Mouse (Mus musculus): ENCODE results near the gene Armc8.
A peak's percentile ranks its signal among the peaks of the same experiment; 100 is the strongest.
"Not testable (repeated sequence)": the region's sequence is repeated elsewhere in the genome, so short reads cannot be mapped to it uniquely, and the experiment has no call there.

Gene Armc8

GRCm38 (mm10) chr9:99568347-99569070 lies at the start of gene Armc8:
Gene Armc8, minus strand, starts transcription at chr9:99568899.
- DNase-seq (ENCODE audit: low read depth, low spot score), result peak; percentile 70

DNA sequence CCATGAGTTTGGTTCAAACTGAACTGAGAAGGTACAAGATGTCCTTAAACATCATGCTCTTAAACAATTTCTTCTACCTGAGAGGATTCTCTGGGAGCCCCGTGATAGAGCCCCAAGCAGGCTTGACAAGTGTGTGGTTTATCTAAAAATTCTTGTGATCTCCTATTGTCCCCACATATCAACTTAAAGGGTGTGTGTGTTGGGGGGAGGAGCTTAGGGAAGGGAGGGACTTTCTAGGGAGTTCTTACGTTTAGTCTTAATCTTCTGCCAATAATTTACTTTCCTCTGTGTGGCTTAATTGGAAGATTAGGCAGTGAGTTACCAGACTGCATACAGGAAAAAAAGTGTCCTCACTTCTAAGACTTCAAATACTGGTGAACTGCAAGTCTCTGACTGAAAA lies 43.5 kb upstream of the Armc8 start, which contains the start of gene A4gnt:
TSS of gene A4gnt (plus strand) at position 301 of the 400 bp plus-strand sequence.
- DNase-seq (ENCODE audit: low read depth, low spot score), result no peak

DNA sequence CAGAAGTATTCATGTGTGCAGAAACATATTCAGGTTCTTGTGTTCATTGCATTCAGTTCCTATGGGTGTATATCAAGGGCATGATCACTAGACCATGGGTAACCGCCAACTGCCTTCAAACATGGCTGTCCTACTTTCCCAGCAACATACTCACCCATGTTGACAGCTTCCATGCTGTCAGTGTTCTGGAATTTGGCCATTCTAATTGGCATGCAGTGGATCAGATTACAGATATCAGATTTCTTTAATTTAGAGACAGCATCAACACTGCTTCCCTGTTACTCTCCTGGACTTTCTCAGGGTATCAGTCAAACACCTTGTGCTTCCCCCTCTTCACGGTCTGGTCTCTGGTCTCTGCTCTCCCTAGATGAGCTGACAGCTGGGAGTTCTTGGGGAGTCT lies 34.9 kb upstream of the Armc8 start:
- DNase-seq (ENCODE audit: low read depth, low spot score), result no peak

DNA sequence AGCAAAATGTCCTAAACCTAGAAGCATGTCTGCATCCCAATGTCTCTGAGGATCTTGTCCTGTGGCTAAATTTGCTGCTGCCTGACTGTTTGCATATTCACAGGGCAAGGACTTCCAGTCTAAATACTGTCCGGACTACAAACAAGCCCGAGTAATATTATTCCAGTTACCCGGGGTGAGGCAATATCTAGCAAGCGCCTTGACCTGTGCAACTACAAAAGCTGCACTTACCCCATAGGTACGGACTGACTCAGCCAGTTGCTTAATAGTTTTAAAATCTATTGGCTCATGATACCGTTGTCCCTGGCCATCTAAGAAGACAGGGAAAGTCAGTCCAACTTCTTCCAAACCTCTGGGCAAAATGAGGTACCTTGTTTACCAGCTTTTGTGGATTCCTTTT lies 30.4 kb upstream of the Armc8 start:
- not testable (repeated sequence) for DNase-seq (ENCODE audit: low read depth, low spot score)

DNA sequence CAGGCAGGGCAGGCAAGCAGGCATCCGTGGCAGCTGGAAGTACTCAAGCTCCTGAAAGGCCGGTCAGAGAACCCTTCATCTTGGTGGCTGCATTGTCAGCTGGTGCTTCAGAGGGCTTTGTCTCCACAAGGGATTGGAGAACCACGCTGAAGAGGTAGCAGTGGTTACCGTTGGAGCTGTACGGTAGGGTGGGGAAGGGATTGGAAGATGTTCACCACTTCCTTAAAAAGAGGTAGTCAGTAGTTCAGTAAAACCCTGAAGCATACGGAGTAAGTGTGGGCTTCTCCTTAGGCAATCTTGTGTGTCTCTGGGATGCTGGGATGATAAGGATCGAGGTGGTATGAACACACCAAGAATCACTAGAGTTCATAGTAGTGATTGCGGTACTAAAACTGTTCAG lies 22.4 kb upstream of the Armc8 start:
- no peak for DNase-seq (ENCODE audit: low read depth, low spot score)

DNA sequence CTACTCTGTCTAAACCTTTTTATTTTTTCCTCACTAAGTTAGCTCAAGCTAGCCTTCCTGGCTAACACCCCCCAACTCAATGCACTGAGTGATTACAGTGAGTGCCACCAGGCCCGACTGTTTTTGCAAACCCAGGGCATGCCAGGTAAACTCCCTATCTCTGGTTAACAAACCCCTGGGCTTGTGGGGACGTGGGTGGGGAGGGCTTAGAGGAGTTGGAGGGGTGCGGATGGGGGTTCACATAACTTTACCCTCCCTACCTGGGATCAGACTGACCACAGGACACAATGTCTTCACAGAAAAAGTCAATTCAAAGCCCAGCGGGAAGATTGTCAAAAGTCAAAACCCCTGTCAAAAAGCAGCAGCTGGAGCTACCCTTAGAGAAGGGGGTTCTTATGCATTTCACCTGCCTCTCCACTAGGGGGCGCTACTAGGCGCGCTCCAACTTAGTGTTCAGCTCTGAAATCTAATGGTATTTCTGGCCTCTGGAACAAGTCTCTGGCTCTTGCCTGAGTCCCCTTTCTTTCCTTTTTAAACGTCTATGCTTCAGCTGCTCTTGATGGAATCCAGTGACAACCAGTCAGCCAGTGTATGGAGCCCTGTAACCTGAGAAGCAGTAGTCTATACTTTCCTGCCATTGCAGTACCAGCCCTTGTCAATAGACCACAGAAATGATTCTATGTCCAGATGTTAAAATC lies 19.0 kb upstream of the Armc8 start:
- peak; percentile 33 for DNase-seq (ENCODE audit: low read depth, low spot score)

- no peak for DNase-seq (ENCODE audit: low read depth, low spot score)
Observed at GRCm38 (mm10) chr9:99580655-99581054, 12.0 kb upstream of the Armc8 start.

- peak; percentile 84 for DNase-seq (ENCODE audit: low read depth, low spot score)
Observed at GRCm38 (mm10) chr9:99575677-99576480, 7.2 kb upstream of the Armc8 start, which contains the start of gene Dbr1. Gene Dbr1, plus strand, starts transcription at chr9:99575799.

- DNase-seq (ENCODE audit: low read depth, low spot score), result no peak
Observed at GRCm38 (mm10) chr9:99569071-99569397, 335 bp upstream of the Armc8 start.

DNA sequence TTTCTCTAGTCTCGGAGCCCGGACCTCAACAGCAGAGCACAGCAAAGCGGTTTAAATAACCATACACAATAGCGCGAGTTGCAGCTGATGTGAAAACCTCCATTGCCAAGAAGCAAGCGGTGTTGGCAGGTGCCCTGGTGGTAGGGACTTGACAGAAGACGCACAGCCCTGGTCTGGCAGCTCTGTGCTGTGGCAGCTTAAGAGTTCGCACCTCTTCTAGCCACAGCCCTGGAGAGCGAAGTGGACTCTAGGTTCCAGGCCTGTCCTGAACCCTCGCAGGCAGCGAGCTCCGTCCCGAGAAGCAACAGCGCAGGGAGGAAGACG lies 714 bp downstream of the Armc8 start:
- DNase-seq (ENCODE audit: low read depth, low spot score), result no peak

- no peak for DNase-seq (ENCODE audit: low read depth, low spot score)
Observed at GRCm38 (mm10) chr9:99563714-99564113, 5.0 kb downstream of the Armc8 start.

DNA sequence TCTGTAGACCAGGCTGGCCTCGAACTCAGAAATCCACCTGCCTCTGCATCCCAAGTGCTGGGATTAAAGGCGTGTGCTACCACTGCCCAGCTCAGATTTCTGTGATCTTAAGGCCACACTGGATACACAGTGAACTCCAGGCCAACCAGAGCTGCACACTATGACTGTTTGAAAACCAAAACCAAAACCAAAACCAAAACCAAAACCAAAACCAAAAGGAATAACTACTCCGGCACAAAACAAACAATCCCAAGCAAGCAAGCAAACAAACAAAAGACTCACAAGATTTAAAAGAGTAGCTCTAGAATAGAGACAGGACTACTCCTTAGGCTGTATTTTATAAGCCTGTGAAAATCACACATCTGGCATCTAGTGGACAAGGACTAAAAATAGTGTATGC lies 8.3 kb downstream of the Armc8 start:
- no peak for DNase-seq (ENCODE audit: low read depth, low spot score)

- DNase-seq (ENCODE audit: low read depth, low spot score), result no peak
Observed at GRCm38 (mm10) chr9:99559557-99559904, 9.2 kb downstream of the Armc8 start.

DNA sequence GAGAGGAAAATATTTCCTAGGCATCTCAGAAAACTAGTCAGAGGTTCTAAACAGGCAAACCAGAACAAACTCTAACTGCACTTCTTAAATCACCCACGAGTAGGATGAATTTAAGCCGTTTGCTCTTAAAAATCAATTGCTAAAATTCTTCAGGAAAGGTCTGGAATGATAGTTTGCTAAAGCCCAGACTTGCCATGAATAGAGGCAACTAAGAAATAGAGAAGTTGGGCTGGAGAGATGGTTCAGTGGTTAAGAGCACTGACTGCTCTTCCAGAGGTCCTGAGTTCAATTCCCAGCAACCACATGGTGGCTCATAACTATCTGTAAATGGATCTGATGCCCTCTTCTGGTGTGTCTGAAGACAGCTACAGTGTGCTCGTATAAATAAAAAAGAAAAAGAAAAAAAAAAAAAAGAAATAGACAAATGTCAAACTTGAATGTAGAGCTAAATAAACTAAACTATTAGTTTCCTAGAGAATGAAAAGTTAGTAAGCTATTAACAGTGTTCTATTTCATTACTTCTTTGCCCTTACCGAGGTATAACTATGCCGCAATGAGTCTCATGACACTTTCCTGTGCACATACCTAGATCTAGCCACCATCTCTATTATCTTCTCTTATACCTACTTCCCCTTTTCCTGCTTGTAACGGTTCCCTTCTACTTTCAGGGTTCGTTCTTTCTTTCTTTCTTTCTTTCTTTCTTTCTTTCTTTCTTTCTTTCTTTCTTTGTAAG lies 9.7 kb downstream of the Armc8 start:
- DNase-seq (ENCODE audit: low read depth, low spot score), result no peak

- no peak for DNase-seq (ENCODE audit: low read depth, low spot score)
Observed at GRCm38 (mm10) chr9:99557580-99558300, 11.0 kb downstream of the Armc8 start.

DNA sequence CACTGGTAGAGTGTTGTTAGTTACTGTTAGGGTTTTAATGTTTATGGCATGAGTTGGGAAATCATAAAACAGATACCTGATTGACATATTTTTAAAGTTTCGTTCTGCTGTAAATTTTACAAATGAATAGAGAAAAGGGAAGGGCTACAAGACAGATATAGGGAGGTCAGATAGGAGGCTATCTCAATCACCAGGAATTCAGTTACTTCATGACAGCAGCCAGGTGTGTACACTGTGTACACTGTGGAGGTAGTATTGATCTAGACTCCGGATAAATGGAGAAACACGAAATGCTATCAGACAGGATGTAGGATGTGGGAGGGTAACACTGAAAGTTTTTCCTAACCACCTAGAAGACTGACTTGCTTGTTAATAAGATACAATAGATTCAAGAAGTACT lies 13.4 kb downstream of the Armc8 start:
- no peak for DNase-seq (ENCODE audit: low read depth, low spot score)

DNA sequence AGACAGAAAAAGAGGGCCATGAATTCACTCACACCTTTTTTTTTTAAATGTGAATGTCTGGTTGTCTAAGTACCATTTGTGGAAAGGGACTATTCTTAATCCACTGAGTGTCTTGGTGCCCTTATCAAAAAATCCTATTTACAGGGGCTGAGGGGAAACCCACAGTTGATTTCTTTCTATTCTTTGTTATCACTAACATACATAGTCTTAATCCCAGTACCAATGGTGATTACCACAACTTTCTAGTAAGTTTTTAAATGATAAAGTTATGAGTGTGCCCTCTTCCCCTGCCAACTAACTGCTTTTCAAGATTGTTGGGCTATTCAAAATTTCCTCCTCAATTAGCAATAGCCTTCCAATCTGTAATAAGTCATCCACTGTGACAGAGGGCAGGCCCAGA lies 14.6 kb downstream of the Armc8 start:
- no peak for DNase-seq (ENCODE audit: low read depth, low spot score)

GRCm38 (mm10) chr9:99553049-99553448 lies 15.7 kb downstream of the Armc8 start:
- no peak for DNase-seq (ENCODE audit: low read depth, low spot score)

DNA sequence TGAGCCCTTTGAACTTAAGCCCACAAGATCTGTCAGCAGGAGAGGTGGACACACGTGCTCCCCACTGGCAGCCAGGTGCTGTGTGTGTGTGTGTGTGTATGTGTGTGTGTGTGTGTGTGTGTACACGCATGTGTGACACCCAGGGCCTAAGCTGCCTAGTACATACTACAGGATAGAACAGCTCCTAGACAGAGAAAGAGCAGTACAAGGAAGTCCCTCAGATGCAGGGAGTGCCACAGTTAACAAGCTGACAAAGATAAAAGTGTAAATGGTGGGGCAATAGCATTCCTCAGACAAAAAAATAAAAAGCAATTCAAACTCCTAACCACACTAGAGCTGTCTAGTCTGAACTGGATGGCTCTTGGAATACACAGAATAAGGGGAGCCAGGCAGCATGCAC lies 16.6 kb downstream of the Armc8 start:
- no peak for DNase-seq (ENCODE audit: low read depth, low spot score)

GRCm38 (mm10) chr9:99546259-99546658 lies 22.4 kb downstream of the Armc8 start:
- DNase-seq (ENCODE audit: low read depth, low spot score), result no peak

DNA sequence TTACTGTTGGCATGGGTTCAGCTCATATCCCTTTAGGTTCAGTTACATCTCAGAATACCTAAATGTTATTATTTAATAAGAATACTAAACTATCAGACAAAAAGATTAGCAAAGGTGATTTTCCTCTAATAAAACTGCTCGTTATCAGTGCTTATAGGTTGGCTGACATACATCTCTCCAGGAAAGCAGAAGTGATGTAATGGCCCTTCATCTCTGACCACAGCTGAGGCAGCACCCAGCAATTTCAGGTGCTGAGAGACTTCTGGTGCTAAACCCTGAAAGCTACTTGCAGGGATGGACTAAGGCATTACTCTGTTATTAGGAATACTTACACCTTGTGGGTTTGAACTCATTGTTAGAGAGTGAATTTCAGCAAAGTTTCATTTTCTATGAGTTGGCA lies 36.8 kb downstream of the Armc8 start:
- DNase-seq (ENCODE audit: low read depth, low spot score), result no peak

All from c-Kit-negative CD71-positive TER-119-positive erythroid progenitor cells, embryonic 14.5 days (primary cell).